Mouse (Mus musculus) ES-E14 (cell line): ENCODE measurements around the gene Them7. TPM values are rescaled to one million over a fixed set of nuclear protein-coding genes. Genes with fewer than 3 reads are reported as not detected.

Source experiments
- DNase-seq: peaks from one replicate; pipeline ENCODE4 v3.0.0-alpha.2; 2013; ENCODE audit warnings: low read depth, low spot score
- H3K27ac ChIP-seq: 2 replicates; pipeline ENCODE4 v1.5.1; 2012; ENCODE audit warnings: low read depth, mild to moderate bottlenecking, low read length, moderate library complexity, mixed read lengths; ENCODE audit not compliant: poor library complexity, insufficient read depth, severe bottlenecking
- H3K36me3 ChIP-seq: 2 replicates; pipeline ENCODE4 v1.6.1; 2012; ENCODE audit warnings: mild to moderate bottlenecking, low read length, moderate library complexity, mixed read lengths; ENCODE audit not compliant: control insufficient read depth, poor library complexity, insufficient read depth, severe bottlenecking
- H3K4me1 ChIP-seq, 2 experiments: fragments of 150-350 bp in 1 of 2; sonication (generic) in 1 of 2; 2 replicates each; pipeline ENCODE4 v1.6.1; 2012; ENCODE audit warnings: low read length in 2 of 2, mild to moderate bottlenecking in 1 of 2, mixed read lengths in 1 of 2; ENCODE audit not compliant: control insufficient read depth in 2 of 2, insufficient read depth in 2 of 2, poor library complexity in 1 of 2
- H3K4me3 ChIP-seq, 2 experiments: fragments of 150-350 bp in 1 of 2; sonication (generic) in 1 of 2; 2 replicates each; pipeline ENCODE4 v1.5.1; 2012; ENCODE audit warnings: low read length in 2 of 2, low read depth in 1 of 2, mild to moderate bottlenecking in 1 of 2, mixed read lengths in 1 of 2; ENCODE audit not compliant: insufficient read depth in 1 of 2, poor library complexity in 1 of 2, severe bottlenecking in 1 of 2
- H3K9ac ChIP-seq: 2 replicates; pipeline ENCODE4 v1.6.1; 2012; ENCODE audit warnings: low read depth, mild to moderate bottlenecking, low read length, mixed read lengths; ENCODE audit not compliant: poor library complexity, insufficient read depth, severe bottlenecking
- H3K9me3 ChIP-seq: fragments of 150-350 bp; sonication (generic); 2 replicates; pipeline ENCODE4 v1.6.1; 2012; ENCODE audit warnings: low read depth, mild to moderate bottlenecking, low read length; ENCODE audit not compliant: control insufficient read depth, insufficient read depth
- CHD2 ChIP-seq: IDR thresholded peaks from 2 replicates; pipeline ENCODE4 v1.6.1; 2014; ENCODE audit warnings: mild to moderate bottlenecking, low read depth, low read length, inconsistent platforms
- HCFC1 ChIP-seq: IDR thresholded peaks from 2 replicates; pipeline ENCODE4 v1.6.1; 2012; ENCODE audit warnings: low read length, inconsistent platforms, borderline replicate concordance; ENCODE audit not compliant: insufficient read depth
- MAFK ChIP-seq: IDR thresholded peaks from 2 replicates; pipeline ENCODE4 v1.6.1; 2014; ENCODE audit warnings: mild to moderate bottlenecking, low read depth, low read length, inconsistent platforms; ENCODE audit not compliant: insufficient read depth
- ZC3H11A ChIP-seq: IDR thresholded peaks from 2 replicates; pipeline ENCODE4 v1.6.1; 2012; ENCODE audit warnings: low read depth, mild to moderate bottlenecking, inconsistent platforms, low read length, borderline replicate concordance
- ZNF384 ChIP-seq: IDR thresholded peaks from 2 replicates; pipeline ENCODE4 v1.6.1; 2012; ENCODE audit warnings: low read depth, low read length, inconsistent platforms
- in situ Hi-C, 2 experiments: fragments of 600-800 bp; cut with MboI; formaldehyde crosslinking; loops; one replicate each; pipeline ENCODE4 v1.15.1; 2025; ENCODE audit warnings: low sequenced_read_pairs in 2 of 2, inconsistent platforms in 1 of 2; ENCODE audit not compliant: unreplicated experiment in 2 of 2
- total RNA-seq: library from RNA; depleted of rRNA; stranded (reverse); fragments of 300-350 nt; gene quantifications from 2 replicates; pipeline ENCODE4 v1.2.3, GENCODE M21; 2012

Them7 gene
- total RNA-seq, 1 experiment: not detected

- no peak for DNase-seq
- Histone ChIP-seq H3K9me3 (no peaks in the 10 kb centered on the region), H3K9ac (no peak overlapping the region), H3K27ac (no peak overlapping the region), H3K36me3 (no peaks in the 10 kb centered on the region), H3K4me1 (peaks cover 0 to 27% of the 10 kb centered on the region in 2 experiments; a peak in 2 of 4 replicates), H3K4me3 (no peak overlapping the region)
- no peak for TF ChIP-seq HCFC1
- in situ Hi-C loops: no loop called here
Observed at GRCm38 (mm10) chr2:105373658-105374057, 149.5 kb downstream of the Them7 start.

GRCm38 (mm10) chr2:105375261-105375660 is 151.1 kb downstream of the Them7 start:
- Histone ChIP-seq H3K36me3 (no peaks in the 10 kb centered on the region), H3K4me3 (no peak overlapping the region), H3K27ac (no peak overlapping the region), H3K9me3 (no peaks in the 10 kb centered on the region), H3K9ac (no peak overlapping the region), H3K4me1 (peaks cover 0 to 25% of the 10 kb centered on the region in 2 experiments; a peak in 2 of 4 replicates)
- no peak for DNase-seq
- TF ChIP-seq HCFC1: no peak
- TF ChIP-seq MAFK: no peak
- no peak for TF ChIP-seq CHD2
- TF ChIP-seq ZC3H11A: no peak
- no peak for TF ChIP-seq ZNF384
- in situ Hi-C loops: no loop called here

DNA sequence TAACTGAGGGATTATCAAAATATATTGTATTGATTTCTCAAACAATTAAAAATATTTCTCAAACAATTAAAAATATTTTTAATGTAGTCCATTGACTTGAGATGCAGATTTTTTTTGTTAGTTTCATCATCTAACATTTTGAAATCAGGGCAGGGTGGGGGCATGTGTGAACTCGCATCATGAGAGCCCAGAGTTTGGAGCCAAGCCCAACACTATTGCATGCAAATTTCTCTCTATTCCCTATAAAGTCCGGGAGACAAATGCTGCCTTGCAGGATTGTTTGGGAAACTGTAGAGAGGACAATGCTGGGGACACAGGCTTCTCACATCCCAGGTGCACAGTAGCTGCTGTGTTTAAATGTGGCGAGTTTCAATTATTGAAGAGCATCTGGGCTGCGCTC is 151.6 kb downstream of the Them7 start:
- Histone ChIP-seq H3K4me3 (no peak overlapping the region), H3K36me3 (no peaks in the 10 kb centered on the region), H3K27ac (no peak overlapping the region), H3K4me1 (peaks cover 0 to 22% of the 10 kb centered on the region in 2 experiments; a peak in 2 of 4 replicates), H3K9ac (no peak overlapping the region), H3K9me3 (no peaks in the 10 kb centered on the region)
- in situ Hi-C loops: no loop called here
- TF ChIP-seq ZC3H11A: no peak
- TF ChIP-seq MAFK: no peak
- TF ChIP-seq HCFC1: no peak
- no peak for TF ChIP-seq ZNF384
- no peak for TF ChIP-seq CHD2
- DNase-seq: no peak

- Histone ChIP-seq H3K9ac (no peak overlapping the region), H3K4me1 (peaks cover 0 to 16% of the 10 kb centered on the region in 2 experiments; a peak in 2 of 4 replicates), H3K4me3 (no peak overlapping the region), H3K9me3 (no peaks in the 10 kb centered on the region), H3K36me3 (no peaks in the 10 kb centered on the region), H3K27ac (no peak overlapping the region)
- TF ChIP-seq HCFC1: no peak
- TF ChIP-seq ZNF384: no peak
- no peak for TF ChIP-seq ZC3H11A
- no peak for TF ChIP-seq MAFK
- TF ChIP-seq CHD2: no peak
- DNase-seq: no peak
- in situ Hi-C loops: no loop called here
Observed at GRCm38 (mm10) chr2:105379682-105380081, 155.6 kb downstream of the Them7 start.

DNA sequence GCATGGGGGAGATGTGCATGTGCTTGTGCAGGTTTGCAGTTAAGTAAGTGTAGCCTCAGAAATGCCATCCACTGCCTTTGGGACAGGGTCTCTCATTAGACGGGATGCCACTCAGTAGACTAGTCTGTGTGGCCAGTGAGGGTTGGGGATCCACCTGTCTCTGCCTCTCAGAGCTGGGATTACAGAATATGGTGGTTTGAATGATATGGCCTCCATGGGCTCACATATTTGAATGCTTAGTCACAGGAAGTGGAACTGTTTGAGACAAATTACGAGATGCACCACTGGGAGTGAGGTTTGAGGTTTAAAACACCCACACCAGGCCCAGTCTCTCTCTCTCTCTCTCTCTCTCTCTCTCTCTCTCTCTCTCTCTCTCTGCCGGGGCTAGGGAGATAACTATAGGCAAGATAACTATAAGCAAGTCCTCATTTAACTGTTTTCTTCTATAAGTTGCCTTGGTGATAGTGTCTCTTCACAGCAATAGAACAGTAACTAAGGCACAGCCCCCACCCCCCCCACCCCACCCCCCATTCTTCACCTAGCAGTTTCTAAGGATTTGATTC is 156.7 kb downstream of the Them7 start:
- Histone ChIP-seq H3K27ac (no peak overlapping the region), H3K9me3 (no peaks in the 10 kb centered on the region), H3K4me3 (no peak overlapping the region), H3K36me3 (peaks cover 3% of the 10 kb centered on the region; the same call in 1 of the 2 replicates), H3K4me1 (peaks cover 0 to 10% of the 10 kb centered on the region in 2 experiments; a peak in 2 of 4 replicates), H3K9ac (no peak overlapping the region)
- in situ Hi-C loops: no loop called here
- TF ChIP-seq ZNF384: no peak
- no peak for TF ChIP-seq MAFK
- TF ChIP-seq CHD2: no peak
- no peak for TF ChIP-seq ZC3H11A
- TF ChIP-seq HCFC1: no peak
- no peak for DNase-seq
